Mouse (Mus musculus): Measurements from ENCODE around the gene Alcam. TPM values are rescaled to one million over a fixed set of nuclear protein-coding genes. Genes with fewer than 3 reads are reported as not detected.
A peak's percentile ranks its signal among the peaks of the same experiment; 100 is the strongest.

Gene Alcam
- polyA plus RNA-seq, 1 experiment from 2014 or later, result 68.9 TPM

DNA sequence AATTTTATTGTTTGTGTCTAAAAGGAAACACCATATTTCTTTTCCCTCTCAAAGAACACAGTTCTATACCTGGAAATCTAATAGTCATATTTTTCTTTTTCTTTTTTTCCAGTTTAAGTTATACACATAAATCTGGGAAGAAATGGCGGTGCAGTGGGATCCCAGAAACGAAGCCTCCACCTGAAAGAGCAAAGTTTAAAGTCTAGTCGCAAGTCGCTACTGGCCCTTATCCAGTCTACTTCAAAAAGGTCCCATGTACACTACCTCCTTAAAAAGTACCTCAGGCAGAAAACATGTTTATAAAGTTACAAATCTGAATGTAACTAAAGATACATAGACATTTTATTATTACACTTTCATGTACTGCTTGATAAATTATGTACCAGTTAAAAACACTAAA is 203.7 kb downstream of the Alcam start:
- H3K4me3 ChIP-seq (ENCODE audit: low read depth, low read length), result no peak overlapping the region
- 89% methylated on average over 4 of the region's 4 CpGs for WGBS
- no peak overlapping the region for H3K4me2 ChIP-seq (replicated peaks; ENCODE audit: low read depth, low read length)
- TF ChIP-seq CTCF (IDR thresholded peaks at IDR 0.05), result no peak
- TF ChIP-seq EP300 (IDR thresholded peaks at IDR 0.05), result no peak
- no peaks in the 10 kb centered on the region for H3K9me3 ChIP-seq (ENCODE audit: low read length)
- no peaks in the 10 kb centered on the region for H3K4me1 ChIP-seq (ENCODE audit: insufficient read depth, low read depth, low read length)
- H3K27me3 ChIP-seq (replicated peaks; ENCODE audit: insufficient read depth, low read length), result no peaks in the 10 kb centered on the region
- no peak for ATAC-seq
- H3K9ac ChIP-seq (replicated peaks; ENCODE audit: low read depth), result no peak overlapping the region
- no peak overlapping the region for H3K27ac ChIP-seq (ENCODE audit: low read length)
- no peaks in the 10 kb centered on the region for H3K36me3 ChIP-seq (ENCODE audit: insufficient read depth, low read length)
- no peak for DNase-seq (ENCODE audit: low spot score)

GRCm38 (mm10) chr16:52243421-52243973 is 210.4 kb downstream of the Alcam start:
- DNase-seq (ENCODE audit: low spot score) (no peak), ATAC-seq (peak; percentile 12; the same call in 1 of the 2 replicates)

DNA sequence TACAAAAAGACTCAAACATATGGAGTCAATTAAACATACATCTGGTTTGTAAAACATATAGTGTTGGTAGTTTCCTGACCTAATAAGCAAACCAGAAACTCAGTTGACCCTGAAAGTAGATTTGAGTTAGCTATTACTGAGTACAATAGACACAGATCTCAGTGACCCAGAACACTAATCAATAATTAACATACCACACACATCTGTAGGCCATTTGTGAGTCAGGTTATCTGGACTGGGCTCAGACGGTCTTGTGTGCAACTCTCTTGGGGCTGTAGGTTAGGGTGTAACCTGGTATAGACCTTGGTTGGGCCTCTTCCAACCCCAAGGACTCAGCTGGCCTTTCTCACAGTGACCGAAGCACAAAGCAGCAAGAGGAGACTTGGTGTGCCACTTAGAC is 211.7 kb downstream of the Alcam start:
- H3K4me1 ChIP-seq (ENCODE audit: insufficient read depth, low read depth, low read length), result no peaks in the 10 kb centered on the region
- no peak overlapping the region for H3K27ac ChIP-seq (ENCODE audit: low read length)
- no peaks in the 10 kb centered on the region for H3K36me3 ChIP-seq (ENCODE audit: insufficient read depth, low read length)
- ATAC-seq, result no peak
- H3K9me3 ChIP-seq (ENCODE audit: low read length), result no peaks in the 10 kb centered on the region
- no peak for TF ChIP-seq EP300 (IDR thresholded peaks at IDR 0.05)
- TF ChIP-seq CTCF (IDR thresholded peaks at IDR 0.05), result no peak
- DNase-seq (ENCODE audit: low spot score), result no peak
- no peak overlapping the region for H3K4me3 ChIP-seq (ENCODE audit: low read depth, low read length)
- no peak overlapping the region for H3K9ac ChIP-seq (replicated peaks; ENCODE audit: low read depth)
- H3K27me3 ChIP-seq (replicated peaks; ENCODE audit: insufficient read depth, low read length), result no peaks in the 10 kb centered on the region
- WGBS, result 90% methylated on average over 2 of the region's 2 CpGs
- H3K4me2 ChIP-seq (replicated peaks; ENCODE audit: low read depth, low read length), result no peak overlapping the region

More at GRCm38 (mm10) chr16:52243421-52243973, 210.4 kb downstream of the Alcam start:
- H3K4me3 ChIP-seq (ENCODE audit: low read depth, low read length), result no peak overlapping the region
- H3K36me3 ChIP-seq (ENCODE audit: insufficient read depth, low read length), result no peaks in the 10 kb centered on the region
- H3K27ac ChIP-seq (ENCODE audit: low read length), result no peak overlapping the region
- H3K27me3 ChIP-seq (replicated peaks; ENCODE audit: insufficient read depth, low read length), result no peaks in the 10 kb centered on the region
- 76% methylated on average over 4 of the region's 4 CpGs for WGBS
- H3K4me2 ChIP-seq (replicated peaks; ENCODE audit: low read depth, low read length), result no peak overlapping the region
- H3K4me1 ChIP-seq (ENCODE audit: insufficient read depth, low read depth, low read length), result no peaks in the 10 kb centered on the region
- H3K9ac ChIP-seq (replicated peaks; ENCODE audit: low read depth), result no peak overlapping the region
- H3K9me3 ChIP-seq (ENCODE audit: low read length), result no peaks in the 10 kb centered on the region
- TF ChIP-seq EP300 (IDR thresholded peaks at IDR 0.05) (no peak), CTCF (IDR thresholded peaks at IDR 0.05) (peak; percentile 43)

DNA sequence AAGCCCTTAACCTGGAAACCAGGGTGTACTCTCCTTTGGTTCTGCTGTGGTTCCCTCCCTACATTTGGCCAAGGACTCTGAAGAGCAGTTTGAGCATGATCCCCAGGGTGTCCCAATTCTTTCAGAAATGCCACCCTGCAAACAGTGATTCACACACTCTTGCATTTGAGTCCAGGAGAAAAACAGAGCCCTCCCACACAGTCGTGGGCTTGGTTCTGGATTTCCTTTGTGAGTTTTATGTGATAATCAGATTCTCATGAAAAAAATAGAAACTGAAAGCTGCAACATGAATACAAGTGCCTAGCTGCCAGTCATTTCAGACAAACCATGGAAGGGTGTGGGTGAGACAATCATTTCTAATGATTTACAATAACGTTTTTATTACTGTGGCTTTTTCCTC is 223.9 kb downstream of the Alcam start:
- no peak overlapping the region for H3K4me3 ChIP-seq (ENCODE audit: low read depth, low read length)
- H3K9ac ChIP-seq (replicated peaks; ENCODE audit: low read depth), result no peak overlapping the region
- no peaks in the 10 kb centered on the region for H3K9me3 ChIP-seq (ENCODE audit: low read length)
- H3K27ac ChIP-seq (ENCODE audit: low read length), result no peak overlapping the region
- no peaks in the 10 kb centered on the region for H3K36me3 ChIP-seq (ENCODE audit: insufficient read depth, low read length)
- no peaks in the 10 kb centered on the region for H3K27me3 ChIP-seq (replicated peaks; ENCODE audit: insufficient read depth, low read length)
- peak; percentile 64 for ATAC-seq
- WGBS, result 48% methylated on average over 2 of the region's 2 CpGs
- H3K4me1 ChIP-seq (ENCODE audit: insufficient read depth, low read depth, low read length), result no peaks in the 10 kb centered on the region
- DNase-seq (ENCODE audit: low spot score), result peak; percentile 43
- H3K4me2 ChIP-seq (replicated peaks; ENCODE audit: low read depth, low read length), result no peak overlapping the region
- TF ChIP-seq CTCF (IDR thresholded peaks at IDR 0.05) (no peak), EP300 (IDR thresholded peaks at IDR 0.05) (no peak)

GRCm38 (mm10) chr16:52229446-52229845 is 224.4 kb downstream of the Alcam start:
- no peak overlapping the region for H3K4me2 ChIP-seq (replicated peaks; ENCODE audit: low read depth, low read length)
- H3K4me1 ChIP-seq (ENCODE audit: insufficient read depth, low read depth, low read length), result no peaks in the 10 kb centered on the region
- no peaks in the 10 kb centered on the region for H3K36me3 ChIP-seq (ENCODE audit: insufficient read depth, low read length)
- TF ChIP-seq EP300 (IDR thresholded peaks at IDR 0.05), result no peak
- no peak for TF ChIP-seq CTCF (IDR thresholded peaks at IDR 0.05)
- no peak overlapping the region for H3K4me3 ChIP-seq (ENCODE audit: low read depth, low read length)
- H3K9me3 ChIP-seq (ENCODE audit: low read length), result no peaks in the 10 kb centered on the region
- 51% methylated on average over 7 of the region's 7 CpGs for WGBS
- H3K27me3 ChIP-seq (replicated peaks; ENCODE audit: insufficient read depth, low read length), result no peaks in the 10 kb centered on the region
- ATAC-seq (peak; percentile 87), DNase-seq (ENCODE audit: low spot score) (peak; percentile 79)
- no peak overlapping the region for H3K9ac ChIP-seq (replicated peaks; ENCODE audit: low read depth)
- H3K27ac ChIP-seq (ENCODE audit: low read length), result 0 out of 2 replicates have a peak overlapping the region, but pooled peaks have one; percentile 14

DNA sequence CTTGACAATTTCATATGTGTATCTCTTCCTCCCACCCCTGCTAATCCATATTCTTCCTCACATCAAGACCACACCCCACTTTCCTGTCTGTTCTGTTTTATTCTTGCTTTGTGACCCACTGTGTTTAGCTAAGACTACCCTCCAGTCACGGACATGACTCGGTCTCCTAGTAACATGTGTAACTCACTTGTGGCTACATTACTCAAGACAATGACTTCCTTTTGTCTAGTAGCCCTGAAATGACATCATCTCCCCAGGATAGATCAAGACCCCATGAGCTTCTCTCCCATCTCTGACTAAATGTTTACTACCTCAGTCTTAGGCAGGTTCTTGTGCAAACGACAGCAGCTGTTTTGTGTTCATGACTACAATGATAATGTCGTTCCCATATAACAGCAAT is 231.0 kb downstream of the Alcam start:
- Histone ChIP-seq H3K4me1 (ENCODE audit: insufficient read depth, low read depth, low read length) (no peaks in the 10 kb centered on the region), H3K36me3 (ENCODE audit: insufficient read depth, low read length) (no peaks in the 10 kb centered on the region), H3K4me3 (ENCODE audit: low read depth, low read length) (no peak overlapping the region), H3K27ac (ENCODE audit: low read length) (no peak overlapping the region), H3K9me3 (ENCODE audit: low read length) (no peaks in the 10 kb centered on the region), H3K9ac (replicated peaks; ENCODE audit: low read depth) (no peak overlapping the region), H3K27me3 (replicated peaks; ENCODE audit: insufficient read depth, low read length) (no peaks in the 10 kb centered on the region), H3K4me2 (replicated peaks; ENCODE audit: low read depth, low read length) (no peak overlapping the region)
- ATAC-seq, result no peak
- TF ChIP-seq CTCF (IDR thresholded peaks at IDR 0.05), result no peak
- no peak for TF ChIP-seq EP300 (IDR thresholded peaks at IDR 0.05)
- WGBS, result 55% methylated on average over 4 of the region's 4 CpGs
- DNase-seq (ENCODE audit: low spot score), result no peak

GRCm38 (mm10) chr16:52219069-52219468 is 234.8 kb downstream of the Alcam start:
- Histone ChIP-seq H3K9me3 (ENCODE audit: low read length) (no peaks in the 10 kb centered on the region), H3K27ac (ENCODE audit: low read length) (no peak overlapping the region), H3K27me3 (replicated peaks; ENCODE audit: insufficient read depth, low read length) (no peaks in the 10 kb centered on the region), H3K36me3 (ENCODE audit: insufficient read depth, low read length) (no peaks in the 10 kb centered on the region), H3K4me1 (ENCODE audit: insufficient read depth, low read depth, low read length) (no peaks in the 10 kb centered on the region), H3K4me3 (ENCODE audit: low read depth, low read length) (no peak overlapping the region), H3K9ac (replicated peaks; ENCODE audit: low read depth) (no peak overlapping the region), H3K4me2 (replicated peaks; ENCODE audit: low read depth, low read length) (no peak overlapping the region)
- no peak for TF ChIP-seq EP300 (IDR thresholded peaks at IDR 0.05)
- peak; percentile 80 for TF ChIP-seq CTCF (IDR thresholded peaks at IDR 0.05)
- peak; percentile 57; the same call in 1 of the 2 replicates for ATAC-seq
- peak; percentile 81 for DNase-seq (ENCODE audit: low spot score)
- 3% methylated on average over 2 of the region's 2 CpGs for WGBS

All from lung, postnatal 0 days (tissue).